Mouse (Mus musculus) brain, adult 2 months (tissue): ENCODE results near the gene Ltb.

Source experiments
- DNase-seq: peaks from one replicate; pipeline ENCODE4 v3.0.0; 2011; ENCODE audit warnings: low read depth, low spot score

The Ltb gene

DNA sequence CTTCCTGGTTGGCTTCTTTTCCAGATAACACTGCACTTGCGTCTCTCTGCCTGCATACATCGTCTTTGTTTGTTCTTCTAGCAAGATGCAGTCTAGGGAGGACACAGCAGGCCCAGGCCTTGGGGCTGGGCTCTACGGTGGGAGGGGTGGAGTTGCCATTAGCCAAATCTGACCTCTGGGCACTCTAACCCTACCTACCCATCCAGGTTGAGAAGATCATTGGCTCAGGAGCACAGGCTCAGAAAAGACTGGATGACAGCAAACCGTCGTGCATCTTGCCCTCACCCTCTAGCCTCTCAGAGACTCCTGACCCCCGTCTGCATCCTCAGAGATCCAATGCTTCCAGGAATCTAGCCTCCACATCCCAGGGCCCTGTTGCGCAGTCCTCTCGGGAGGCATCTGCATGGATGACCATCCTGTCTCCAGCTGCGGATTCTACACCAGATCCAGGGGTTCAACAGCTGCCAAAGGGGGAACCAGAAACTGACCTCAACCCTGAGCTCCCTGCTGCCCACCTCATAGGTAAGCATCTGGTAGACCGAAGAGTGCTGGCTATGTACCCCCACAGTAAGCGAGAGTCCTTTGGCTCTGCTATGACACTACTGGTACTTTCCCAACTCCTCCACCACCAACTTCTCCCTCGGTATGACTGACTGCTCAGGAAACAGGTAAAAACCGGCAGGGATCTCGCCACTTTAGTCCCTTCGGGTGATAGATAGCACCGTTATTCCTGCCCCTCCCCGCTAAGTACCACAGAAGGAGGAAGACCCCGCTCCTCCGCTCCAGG lies 798 bp downstream of the Ltb start:
- no peak for DNase-seq

DNA sequence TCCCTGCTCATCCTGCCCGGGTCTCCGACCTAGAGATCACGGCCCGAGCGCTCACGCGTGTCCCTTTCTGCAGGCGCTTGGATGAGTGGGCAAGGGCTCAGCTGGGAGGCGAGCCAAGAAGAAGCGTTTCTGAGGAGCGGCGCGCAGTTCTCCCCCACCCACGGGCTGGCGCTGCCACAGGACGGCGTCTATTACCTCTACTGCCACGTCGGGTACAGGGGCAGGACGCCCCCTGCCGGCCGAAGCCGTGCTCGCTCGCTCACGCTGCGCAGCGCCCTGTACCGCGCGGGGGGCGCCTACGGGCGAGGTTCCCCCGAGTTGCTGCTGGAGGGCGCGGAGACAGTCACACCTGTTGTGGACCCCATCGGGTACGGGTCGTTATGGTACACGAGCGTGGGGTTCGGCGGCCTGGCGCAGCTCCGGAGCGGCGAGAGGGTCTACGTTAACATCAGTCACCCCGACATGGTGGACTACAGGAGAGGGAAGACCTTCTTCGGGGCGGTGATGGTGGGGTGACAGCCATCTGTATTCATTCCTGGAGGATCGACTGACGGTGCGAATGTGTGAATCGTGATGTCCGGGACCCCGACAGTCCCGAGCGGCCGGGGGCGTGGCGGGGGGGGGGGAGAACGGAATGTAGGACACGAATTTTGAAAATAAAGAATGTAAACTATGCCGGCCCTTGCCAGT lies 1.5 kb downstream of the Ltb start:
- peak; percentile 77 for DNase-seq

DNA sequence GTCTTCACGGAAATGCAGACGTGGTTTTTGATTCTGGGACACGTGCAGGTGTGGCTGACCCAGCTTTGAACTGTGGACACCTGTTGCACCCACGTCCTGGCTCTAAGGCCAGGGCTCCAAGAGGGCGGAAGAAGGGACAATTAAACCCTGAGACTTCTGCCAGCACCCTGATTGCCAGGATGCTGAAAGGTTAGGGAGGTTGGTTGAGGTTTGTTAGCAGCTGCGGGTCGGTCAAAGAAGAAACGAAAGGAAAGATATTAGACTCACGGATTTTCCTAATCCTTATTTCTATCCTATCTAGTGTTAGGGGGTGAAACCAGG lies 2.0 kb downstream of the Ltb start:
- no peak for DNase-seq

- no peak for DNase-seq
These were observed 2.9 kb downstream of the Ltb start for GRCm38 (mm10) chr17:35197126-35197525.

DNA sequence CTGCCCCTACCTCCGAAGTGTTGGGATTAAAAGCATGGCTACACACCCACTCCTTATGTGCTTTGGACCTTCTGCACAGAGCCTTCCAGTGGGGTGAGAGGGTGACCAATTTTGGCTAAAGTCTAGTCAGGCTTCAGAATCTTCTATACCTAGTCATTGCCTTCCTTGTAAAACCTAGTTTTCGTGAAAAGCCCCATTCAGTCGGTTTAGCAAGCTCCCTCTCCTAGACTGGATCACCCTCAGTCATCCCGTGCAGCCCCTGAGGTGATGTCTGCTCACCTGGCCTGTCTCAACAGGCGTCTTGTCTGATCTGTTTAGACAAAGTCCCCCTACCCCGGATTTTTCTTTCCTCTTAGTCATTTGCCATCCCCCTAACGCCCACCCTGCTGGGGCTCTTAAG lies 3.8 kb downstream of the Ltb start:
- DNase-seq: no peak

DNA sequence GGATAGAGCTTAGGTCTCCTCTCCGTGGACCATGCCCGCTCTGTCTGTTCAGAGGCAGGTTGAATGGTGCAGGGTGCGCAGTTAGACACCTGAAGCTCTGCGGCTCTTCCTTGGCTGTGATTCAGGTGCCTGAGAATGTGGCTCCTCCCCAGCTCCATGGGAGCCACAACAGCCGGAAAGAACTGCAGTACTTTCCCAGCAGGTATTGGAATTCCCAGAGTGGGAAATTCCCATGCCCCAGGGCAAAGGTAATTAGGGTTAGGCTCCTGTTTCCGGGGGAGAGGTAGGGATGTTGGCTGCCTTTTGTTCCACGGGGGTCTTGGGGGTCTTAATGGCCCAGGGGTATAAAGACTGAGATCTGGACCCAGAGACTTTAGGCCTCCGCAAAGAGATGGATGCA lies 4.7 kb downstream of the Ltb start:
- no peak for DNase-seq

- peak; percentile 42 for DNase-seq
These were observed 6.2 kb downstream of the Ltb start for GRCm38 (mm10) chr17:35200398-35200797.

DNA sequence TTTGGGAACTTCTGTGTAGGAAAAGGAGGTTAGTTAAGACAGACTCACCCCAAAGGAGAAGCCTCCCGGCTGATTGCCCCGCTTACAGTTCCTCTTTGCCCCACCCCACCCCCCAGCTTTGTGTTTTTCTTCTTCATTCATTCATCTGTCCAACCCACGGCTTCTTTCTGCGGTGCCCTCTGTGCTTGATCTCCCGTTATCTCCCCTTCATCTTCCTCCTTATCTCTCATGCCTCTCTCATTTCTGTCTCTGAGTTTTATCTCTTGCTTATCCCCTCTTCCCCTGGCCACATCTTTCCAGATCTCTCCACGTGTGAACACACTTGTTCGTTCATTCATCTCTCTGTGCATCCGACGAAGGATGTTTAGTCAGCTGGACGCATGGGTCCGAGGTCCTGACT lies 6.9 kb downstream of the Ltb start:
- DNase-seq: no peak

DNA sequence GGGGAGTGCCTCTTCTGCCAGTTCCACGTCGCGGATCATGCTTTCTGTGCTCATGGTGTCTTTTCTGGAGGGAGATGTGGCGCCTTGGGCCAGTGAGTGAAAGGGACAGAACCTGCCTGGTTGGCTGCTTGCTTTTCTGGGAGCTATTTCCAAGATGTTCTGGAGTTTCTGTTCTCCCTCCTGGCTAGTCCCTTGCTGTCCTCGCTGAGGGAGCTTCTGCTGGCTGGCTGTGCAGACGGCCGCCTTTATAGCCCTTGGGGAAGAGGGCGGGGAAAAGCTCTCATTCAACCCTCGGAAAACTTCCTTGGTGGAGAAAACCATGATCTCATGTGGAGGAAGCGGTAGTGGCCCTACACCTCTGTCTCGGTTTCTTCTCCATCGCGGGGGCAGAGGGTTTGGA lies 7.5 kb downstream of the Ltb start, which contains the start of gene Tnf:
TSS of gene Tnf (minus strand) at position 221 of the 400 bp plus-strand sequence.
- no peak for DNase-seq

DNA sequence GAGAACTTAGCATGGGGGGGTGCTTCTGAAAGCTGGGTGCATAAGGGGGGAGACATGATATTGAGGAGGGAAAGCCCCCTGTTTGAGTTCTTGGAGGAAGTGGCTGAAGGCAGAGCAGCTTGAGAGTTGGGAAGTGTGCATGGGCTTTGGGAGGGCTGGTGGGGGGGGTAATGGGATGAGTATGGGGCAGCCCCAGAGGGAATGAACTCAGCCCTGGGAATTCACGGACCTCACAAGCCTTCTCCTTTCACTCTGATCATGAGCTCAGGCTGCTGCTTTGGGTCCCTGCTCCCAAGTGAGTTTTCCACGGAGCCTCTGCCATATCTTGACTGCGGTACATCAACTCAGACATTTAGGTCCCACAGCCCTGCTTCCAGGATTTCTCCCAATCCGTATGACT lies 8.2 kb downstream of the Ltb start:
- DNase-seq: no peak

DNA sequence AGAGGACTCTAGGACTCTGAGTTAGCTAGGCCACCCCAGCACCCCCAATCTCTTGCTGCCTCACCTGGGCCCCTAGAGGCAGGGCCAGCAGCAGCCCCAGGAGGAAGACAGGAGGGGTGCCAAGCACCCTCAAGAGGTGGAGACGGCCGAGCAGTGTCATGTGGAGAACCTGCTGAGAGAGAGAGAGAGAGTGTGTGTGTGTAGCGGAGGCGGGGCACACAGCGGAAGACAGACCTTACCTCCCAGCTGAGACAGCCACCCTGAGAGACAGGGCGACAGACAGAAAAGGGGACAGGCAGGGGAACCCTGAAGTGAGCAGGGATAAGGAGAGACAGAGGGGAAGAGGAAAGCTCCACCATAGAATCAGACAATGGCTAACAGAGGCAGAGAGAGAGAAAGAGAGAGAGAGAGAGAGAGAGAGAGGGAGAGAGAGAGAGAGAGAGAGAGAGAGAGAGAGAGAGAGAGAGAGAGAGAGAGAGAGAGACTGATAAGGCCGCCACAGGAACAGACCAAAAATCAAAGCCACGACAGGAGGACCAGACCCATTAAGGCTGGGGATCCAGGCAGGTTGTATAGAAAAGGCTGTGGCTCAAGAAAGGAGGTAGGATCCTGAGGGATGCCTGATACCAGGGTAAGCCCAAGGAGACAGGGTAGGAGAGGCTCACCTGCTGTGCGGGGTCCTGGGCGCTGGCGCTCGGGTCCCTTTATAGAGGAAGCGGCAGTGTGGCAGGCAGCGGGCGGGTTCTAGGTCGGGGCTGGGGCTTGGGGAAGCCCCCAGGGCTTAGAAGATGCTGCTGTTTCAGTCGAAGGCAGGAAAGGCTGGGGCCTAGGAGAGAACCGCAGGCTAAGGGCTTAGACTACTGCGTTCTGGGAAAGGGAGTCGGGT lies 10.5 kb downstream of the Ltb start, which contains the start of gene Lta:
TSS of gene Lta (minus strand) at position 858 of the 886 bp plus-strand sequence.
- DNase-seq: no peak

- DNase-seq: no peak
These were observed 11.1 kb downstream of the Ltb start for GRCm38 (mm10) chr17:35205380-35205769.

GRCm38 (mm10) chr17:35209785-35210535 lies 15.7 kb downstream of the Ltb start:
- no peak for DNase-seq

DNA sequence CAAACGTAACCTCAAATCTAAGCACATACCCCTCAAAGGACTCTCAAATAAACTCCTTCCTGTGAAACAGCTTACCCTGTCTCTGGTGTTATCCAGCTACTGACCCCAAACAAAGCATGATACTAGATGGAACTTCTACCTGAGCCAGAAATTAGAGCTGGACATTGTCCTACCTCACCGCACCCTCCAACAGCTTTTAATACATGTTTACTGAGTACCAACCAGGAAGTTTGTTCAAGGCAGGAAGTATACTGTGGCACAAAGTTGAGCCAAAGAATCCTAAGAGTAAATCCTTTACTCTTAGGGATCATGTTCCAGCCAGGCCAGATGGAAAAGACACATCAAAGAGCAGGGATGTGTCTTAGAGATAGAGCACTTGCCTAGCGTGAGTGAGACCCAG lies 16.4 kb downstream of the Ltb start:
- DNase-seq: no peak

DNA sequence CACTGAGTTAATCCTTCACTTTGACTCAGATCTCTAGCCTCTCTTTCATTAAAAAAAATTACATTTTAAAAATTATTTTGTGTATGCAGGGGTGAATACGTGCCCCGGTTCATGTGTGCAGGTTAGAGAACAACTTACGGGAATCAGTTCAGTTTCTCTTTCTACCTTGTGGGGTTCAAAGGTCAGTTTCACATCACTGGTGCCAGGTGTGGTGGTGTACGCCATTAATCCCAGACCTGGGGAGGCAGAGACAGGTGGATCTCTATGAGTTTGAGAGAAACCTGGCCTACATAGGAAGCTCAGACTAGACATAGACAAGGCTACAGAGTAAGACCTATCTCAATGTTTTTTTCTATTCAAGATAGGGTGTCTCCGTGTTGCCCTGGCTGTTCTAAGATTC lies 18.8 kb downstream of the Ltb start:
- DNase-seq: no peak

GRCm38 (mm10) chr17:35218516-35219193 lies 24.4 kb downstream of the Ltb start:
- no peak for DNase-seq

DNA sequence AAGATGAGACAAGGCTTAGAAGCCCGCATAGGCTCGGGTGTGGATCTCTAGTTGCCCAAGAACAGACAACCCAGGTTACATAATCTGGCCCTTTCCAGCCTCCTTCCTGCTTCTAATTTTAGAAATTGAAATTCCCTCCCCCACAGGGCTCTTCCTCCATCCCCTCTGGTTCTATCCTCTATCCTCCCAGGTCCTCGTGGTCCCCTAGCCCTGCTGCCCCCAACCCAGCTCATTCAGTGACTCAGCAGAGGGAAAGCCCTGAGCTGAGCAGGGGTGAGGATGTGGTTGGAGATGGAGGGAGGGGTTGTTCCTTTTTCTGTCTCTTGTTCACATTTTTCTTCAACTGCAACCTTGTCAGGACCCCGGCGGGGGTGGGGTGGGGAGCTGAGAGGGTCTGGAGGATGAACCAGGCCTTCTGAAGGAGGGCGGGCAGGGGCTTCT lies 25.4 kb downstream of the Ltb start:
- peak; percentile 70 for DNase-seq

- DNase-seq: no peak
These were observed 26.1 kb downstream of the Ltb start, which contains the start of gene Gm16181 for GRCm38 (mm10) chr17:35220156-35220952. TSS of gene Gm16181 (plus strand) at chr17:35220834.

GRCm38 (mm10) chr17:35222299-35222698 lies 28.1 kb downstream of the Ltb start:
- no peak for DNase-seq

GRCm38 (mm10) chr17:35224641-35225040 lies 30.4 kb downstream of the Ltb start:
- no peak for DNase-seq
